Mouse (Mus musculus) myocyte (in vitro differentiated cells): ENCODE measurements at regions not wholly inside any gene's neighbourhood (a gene's known extent, or its start where the extent isn't known, plus 50 kb on each side); places are given as distances from the start of the nearest gene placed in this dataset.

Experiments
- MAX ChIP-seq: IDR thresholded peaks from one replicate; pipeline ENCODE4 v1.6.1; 2011; ENCODE audit warnings: low read depth, mild to moderate bottlenecking, control low read depth
- POLR2A ChIP-seq: IDR thresholded peaks from one replicate; pipeline ENCODE4 v1.6.1; 2011; ENCODE audit warnings: low read depth, mild to moderate bottlenecking, control low read depth, moderate library complexity; ENCODE audit not compliant: insufficient read length
- POLR2AphosphoS2 ChIP-seq: IDR thresholded peaks from one replicate; pipeline ENCODE4 v1.6.1; 2011; ENCODE audit warnings: low read depth, control low read depth; ENCODE audit not compliant: insufficient read length
- SRF ChIP-seq: IDR thresholded peaks from one replicate; pipeline ENCODE4 v1.6.1; 2011; ENCODE audit warnings: low read depth; ENCODE audit not compliant: control insufficient read depth, insufficient read length
- TCF3 ChIP-seq: IDR thresholded peaks from one replicate; pipeline ENCODE4 v1.6.1; 2011; ENCODE audit warnings: low read depth, control low read depth; ENCODE audit not compliant: insufficient read length
- USF1 ChIP-seq: IDR thresholded peaks from one replicate; pipeline ENCODE4 v1.6.1; 2011; ENCODE audit warnings: low read depth, mild to moderate bottlenecking, control low read depth, moderate library complexity

GRCm38 (mm10) chr6:89069108-89069507, 167.1 kb downstream of the Tpra1 start:
- TF ChIP-seq POLR2A (no peak), POLR2AphosphoS2 (no peak), TCF3 (no peak), MAX (no peak), SRF (no peak), USF1 (no peak)
